Mouse (Mus musculus) heart, embryonic 12.5 days (tissue): ENCODE measurements around the gene Tmem45a. TPM values are rescaled to one million over a fixed set of nuclear protein-coding genes. Genes with fewer than 3 reads are reported as not detected.
A peak's percentile ranks its signal among the peaks of the same experiment; 100 is the strongest.
"Not testable (repeated sequence)": the region's sequence is repeated elsewhere in the genome, so short reads cannot be mapped to it uniquely, and the experiment has no call there.

Source experiments
- ATAC-seq: fragments of 200-750 bp; cut with Nextera tagmentation; 2 replicates; pipeline ENCODE4 v1.8.0; 2017; ENCODE audit warnings: moderate TSS enrichment, moderate library complexity; ENCODE audit not compliant: insufficient number of reproducible peaks, low FRiP score
- H3K27ac ChIP-seq: fragments of 300-500 bp; sonication (generic); 2 replicates; pipeline ENCODE4 v1.5.1; 2016; ENCODE audit warnings: mild to moderate bottlenecking, moderate library complexity; ENCODE audit not compliant: poor library complexity, severe bottlenecking
- H3K27me3 ChIP-seq: fragments of 300-500 bp; sonication (generic); replicated peaks from 2 replicates; pipeline ENCODE4 v1.6.1; 2016; ENCODE audit warnings: mild to moderate bottlenecking, moderate library complexity
- H3K36me3 ChIP-seq: fragments of 300-500 bp; sonication (generic); 2 replicates; pipeline ENCODE4 v1.6.1; 2016; ENCODE audit warnings: mild to moderate bottlenecking, moderate library complexity
- H3K4me1 ChIP-seq: fragments of 300-500 bp; sonication (generic); replicated peaks from 2 replicates; pipeline ENCODE4 v1.6.1; 2016; ENCODE audit warnings: mild to moderate bottlenecking
- H3K4me2 ChIP-seq: fragments of 300-500 bp; sonication (generic); 2 replicates; pipeline ENCODE4 v1.6.1; 2016; ENCODE audit warnings: mild to moderate bottlenecking, moderate library complexity
- H3K4me3 ChIP-seq: fragments of 300-500 bp; sonication (generic); 2 replicates; pipeline ENCODE4 v1.5.1; 2016; ENCODE audit warnings: mild to moderate bottlenecking
- H3K9ac ChIP-seq: fragments of 300-500 bp; sonication (generic); 2 replicates; pipeline ENCODE4 v1.6.1; 2016; ENCODE audit warnings: mild to moderate bottlenecking, moderate library complexity
- H3K9me3 ChIP-seq: fragments of 300-500 bp; sonication (generic); replicated peaks from 2 replicates; pipeline ENCODE4 v1.6.1; 2016; ENCODE audit warnings: mild to moderate bottlenecking, moderate library complexity
- WGBS: fragments of 180-500 bp; shearing (Covaris S2); methylation state at CpG from one replicate; pipeline ENCODE4 v1.1.7; 2016; 5-methylcytosine and 5-hydroxymethylcytosine counted together
- polyA plus RNA-seq: library from polyadenylated mRNA; unstranded; fragments of >200 nt; fragmentation: Nextera tagmentation; extraction: Ambion mirVana; gene quantifications from 2 replicates; pipeline ENCODE4 v1.2.1, GENCODE M21; 2016

Tmem45a gene
- 9.8 and 12.4 TPM in 2 replicates for polyA plus RNA-seq

DNA sequence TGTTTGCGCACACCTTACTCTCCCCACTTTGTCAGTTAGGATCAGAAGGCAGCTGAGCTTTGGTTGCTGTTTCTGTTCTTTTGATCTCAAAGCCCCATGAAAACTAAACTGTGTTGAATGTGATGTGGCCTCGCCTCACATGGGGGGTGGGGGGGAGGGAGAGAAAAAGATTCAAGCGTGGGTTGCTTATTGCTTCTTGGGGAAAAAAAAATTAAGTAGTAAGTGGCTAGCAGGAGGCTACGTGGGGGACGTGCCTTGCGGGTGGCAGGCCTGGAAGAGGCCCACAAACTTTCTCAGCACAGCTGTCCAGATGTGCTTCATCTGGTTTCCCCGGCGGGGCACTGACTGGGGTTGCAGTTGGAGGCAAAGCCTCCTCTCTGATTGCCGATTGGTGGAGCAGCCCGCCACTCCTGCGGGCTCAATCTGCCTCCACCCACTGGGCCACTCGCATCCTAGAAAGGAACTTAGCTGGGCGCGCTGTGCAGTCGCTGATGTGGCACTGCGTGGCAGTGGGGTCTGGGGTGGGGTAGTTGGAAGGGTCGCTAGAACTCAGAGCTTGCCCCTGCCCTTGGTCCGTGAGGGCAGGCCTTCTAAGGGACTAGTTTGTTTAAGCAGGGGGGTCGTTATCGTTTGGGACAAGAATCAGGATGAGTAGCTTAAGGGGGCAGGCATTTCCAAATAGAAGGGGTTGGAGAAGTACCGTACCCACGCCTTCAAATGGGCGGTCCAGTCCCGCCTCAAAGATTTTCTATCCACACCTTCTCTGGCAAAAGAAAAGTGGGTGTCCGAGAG lies at the start of gene Tmem45a:
Gene Tmem45a, minus strand, starts transcription at position 343 of the 792 bp plus-strand sequence.
- H3K9ac ChIP-seq, result peak within 1 kb of the TSS; percentile 65
- 0 out of 2 replicates have a peak, but pooled peaks cover 4% of the 10 kb centered on the region for H3K4me1 ChIP-seq
- 5% methylated on average over 25 of the region's 25 CpGs for WGBS
- peak within 1 kb of the TSS; percentile 73 for H3K4me3 ChIP-seq
- no peaks in the 10 kb centered on the region for H3K9me3 ChIP-seq
- no peaks in the 10 kb centered on the region for H3K27me3 ChIP-seq
- no peak within 1 kb of the TSS for H3K27ac ChIP-seq
- ATAC-seq, result peak; percentile 95
- no peaks in the 10 kb centered on the region for H3K36me3 ChIP-seq
- peak within 1 kb of the TSS; percentile 90 for H3K4me2 ChIP-seq

DNA sequence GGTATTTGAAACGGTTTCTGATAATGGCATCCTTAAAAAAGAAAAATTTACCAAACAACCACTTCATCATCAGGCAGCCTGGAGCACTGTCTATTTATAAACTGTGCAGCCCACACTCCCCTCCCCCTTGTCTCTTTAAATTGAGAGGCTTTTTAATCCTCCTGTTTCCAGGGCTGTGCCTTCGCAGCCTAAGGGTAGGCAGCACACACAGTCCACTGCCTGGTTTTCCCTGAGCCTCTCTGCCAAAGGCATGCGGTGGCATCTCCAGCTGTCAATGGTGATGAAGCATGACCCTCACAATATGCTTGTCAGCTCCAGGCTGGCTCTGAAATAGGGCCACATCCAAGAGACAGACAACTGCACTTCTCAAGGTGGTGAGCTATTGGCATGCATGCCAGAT lies 42.1 kb upstream of the Tmem45a start, which contains the start of gene Lnp1:
Gene Lnp1, minus strand, starts transcription at position 39 of the 400 bp plus-strand sequence.
- Histone ChIP-seq H3K36me3 (no peaks in the 10 kb centered on the region), H3K9ac (no peak within 1 kb of the TSS), H3K27ac (no peak within 1 kb of the TSS), H3K27me3 (no peaks in the 10 kb centered on the region), H3K4me1 (peaks cover 6% of the 10 kb centered on the region; the same call in 1 of the 2 replicates), H3K4me3 (no peak within 1 kb of the TSS), H3K9me3 (peaks cover 5% of the 10 kb centered on the region; the same call in 1 of the 2 replicates), H3K4me2 (no peak within 1 kb of the TSS)
- 32% methylated on average over 3 of the region's 3 CpGs for WGBS
- peak; percentile 66 for ATAC-seq

DNA sequence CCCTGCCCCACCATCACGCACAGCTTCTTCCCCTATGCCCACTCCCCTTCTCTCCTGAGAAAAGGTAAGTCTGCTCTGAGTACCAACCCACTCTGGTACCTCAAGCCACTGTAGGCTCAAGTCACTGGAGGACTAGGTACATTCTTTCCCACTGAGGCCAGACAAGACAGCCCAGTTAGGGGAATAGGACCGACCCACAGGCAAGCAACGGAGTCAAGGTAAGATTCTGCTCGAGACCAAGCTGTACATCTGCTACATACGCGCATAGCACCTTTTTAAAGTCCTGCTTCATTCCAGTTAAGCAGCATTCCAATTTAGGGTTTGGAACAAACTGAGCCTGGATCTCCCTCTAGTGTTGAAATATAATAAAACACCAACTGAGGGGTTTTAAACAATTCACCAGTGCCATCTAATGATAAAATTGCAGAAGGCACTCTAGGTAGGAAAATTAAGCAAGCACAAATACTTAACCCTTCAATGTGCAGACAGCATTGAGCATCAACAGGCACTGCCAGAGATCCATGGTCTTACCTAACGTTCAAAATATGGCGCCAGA lies 34.2 kb upstream of the Tmem45a start:
- Histone ChIP-seq H3K9ac (no peak overlapping the region), H3K27ac (no peak overlapping the region), H3K27me3 (no peaks in the 10 kb centered on the region), H3K4me1 (no peaks in the 10 kb centered on the region), H3K4me3 (no peak overlapping the region), H3K9me3 (no peaks in the 10 kb centered on the region), H3K36me3 (no peaks in the 10 kb centered on the region), H3K4me2 (no peak overlapping the region)
- WGBS, result 20% methylated on average over 8 of the region's 8 CpGs
- ATAC-seq, result no peak; the same call in 1 of the 2 replicates

DNA sequence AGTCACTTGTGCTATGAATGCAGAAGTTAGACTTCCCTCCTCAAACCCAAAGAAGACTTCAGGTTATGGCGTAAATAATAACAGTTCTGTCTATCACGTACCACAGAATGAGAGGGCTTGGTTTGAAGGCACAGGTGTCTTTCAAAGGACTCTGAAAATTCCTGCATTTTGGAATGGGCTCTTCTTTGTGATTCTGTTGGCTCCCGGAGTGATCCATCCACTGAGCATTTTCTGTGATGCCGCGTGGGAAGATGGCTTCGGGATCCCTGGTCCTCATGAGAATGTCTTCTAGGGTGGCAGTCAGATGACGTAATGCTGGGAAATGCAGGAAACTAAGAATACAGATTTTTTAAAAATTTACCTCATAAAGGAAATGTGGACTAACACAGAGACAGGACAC lies 31.3 kb upstream of the Tmem45a start:
- H3K4me1 ChIP-seq, result no peaks in the 10 kb centered on the region
- H3K27ac ChIP-seq, result no peak overlapping the region
- no peak overlapping the region for H3K4me2 ChIP-seq
- no peak for ATAC-seq
- H3K36me3 ChIP-seq, result no peaks in the 10 kb centered on the region
- WGBS, result 80% methylated on average over 7 of the region's 7 CpGs
- H3K9ac ChIP-seq, result no peak overlapping the region
- no peaks in the 10 kb centered on the region for H3K9me3 ChIP-seq
- no peaks in the 10 kb centered on the region for H3K27me3 ChIP-seq
- H3K4me3 ChIP-seq, result no peak overlapping the region

DNA sequence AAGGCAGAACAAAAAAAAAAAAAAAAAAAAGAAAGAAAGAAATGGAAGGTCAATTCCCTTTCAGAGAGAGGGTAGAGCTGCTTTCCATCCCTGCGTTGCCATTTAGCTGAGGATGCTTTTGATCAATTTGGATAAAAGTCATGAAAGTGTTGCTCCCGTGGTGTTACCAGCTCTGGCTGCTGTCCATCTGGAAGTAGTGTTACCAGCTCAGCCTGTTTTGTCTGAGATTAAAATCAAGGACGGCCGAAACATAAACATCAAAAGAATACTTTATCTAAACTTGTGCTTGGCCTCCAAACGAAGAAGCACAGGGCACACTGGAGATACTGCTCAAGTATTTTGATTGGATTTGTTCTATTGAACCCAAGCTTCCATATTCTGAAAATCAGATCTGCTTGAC lies 23.0 kb upstream of the Tmem45a start:
- Histone ChIP-seq H3K9me3 (no peaks in the 10 kb centered on the region), H3K36me3 (no peaks in the 10 kb centered on the region), H3K9ac (no peak overlapping the region), H3K27me3 (no peaks in the 10 kb centered on the region), H3K4me1 (no peaks in the 10 kb centered on the region), H3K4me2 (no peak overlapping the region), H3K4me3 (no peak overlapping the region), H3K27ac (no peak overlapping the region)
- ATAC-seq, result no peak
- 48% methylated on average over 5 of the region's 5 CpGs for WGBS

DNA sequence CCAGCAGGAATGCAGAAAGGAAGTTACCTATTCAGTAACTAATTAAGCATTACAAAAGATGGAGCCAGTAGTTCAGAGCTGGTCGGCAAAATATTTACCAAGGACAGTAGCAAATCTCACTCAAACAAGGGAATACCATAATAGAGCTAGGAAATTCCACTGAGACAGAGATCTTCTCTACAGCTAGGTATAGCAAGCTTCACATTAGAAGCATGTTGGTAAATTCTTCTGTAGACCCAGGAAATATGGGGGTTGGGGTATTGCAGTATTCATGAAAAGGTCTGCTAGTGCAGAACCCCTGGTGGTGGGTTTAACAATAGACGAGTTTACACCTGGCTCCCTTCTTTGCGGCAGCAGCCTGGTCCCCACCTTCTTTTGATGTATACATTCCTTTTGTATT lies 16.2 kb upstream of the Tmem45a start:
- H3K9ac ChIP-seq, H3K4me2 ChIP-seq, ATAC-seq, H3K4me3 ChIP-seq, H3K9me3 ChIP-seq, H3K36me3 ChIP-seq, H3K27ac ChIP-seq, H3K27me3 ChIP-seq, H3K4me1 ChIP-seq: not testable (repeated sequence)
- 65% methylated on average over 3 of the region's 3 CpGs for WGBS

DNA sequence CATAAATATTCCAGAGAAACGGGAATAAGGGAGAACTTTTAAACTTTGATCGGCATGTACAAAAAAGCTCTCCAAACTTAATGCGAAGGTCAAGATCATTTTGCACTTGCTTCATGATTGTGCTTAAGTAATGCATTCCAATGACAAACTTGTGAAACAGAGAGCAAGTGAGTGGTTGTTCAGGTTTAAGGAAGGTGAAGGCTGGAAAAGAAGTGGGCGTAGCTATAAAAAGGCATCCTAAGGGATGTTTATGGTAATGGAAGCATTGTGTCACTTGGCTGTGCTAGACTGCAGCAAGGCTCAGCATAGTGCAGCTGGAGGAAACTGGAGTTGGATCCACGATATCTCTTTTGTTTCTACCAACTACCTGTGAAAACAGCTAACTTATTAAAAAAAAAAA lies 5.6 kb upstream of the Tmem45a start:
- H3K9me3 ChIP-seq, result no peaks in the 10 kb centered on the region
- no peak for ATAC-seq
- 83% methylated on average over 5 of the region's 5 CpGs for WGBS

DNA sequence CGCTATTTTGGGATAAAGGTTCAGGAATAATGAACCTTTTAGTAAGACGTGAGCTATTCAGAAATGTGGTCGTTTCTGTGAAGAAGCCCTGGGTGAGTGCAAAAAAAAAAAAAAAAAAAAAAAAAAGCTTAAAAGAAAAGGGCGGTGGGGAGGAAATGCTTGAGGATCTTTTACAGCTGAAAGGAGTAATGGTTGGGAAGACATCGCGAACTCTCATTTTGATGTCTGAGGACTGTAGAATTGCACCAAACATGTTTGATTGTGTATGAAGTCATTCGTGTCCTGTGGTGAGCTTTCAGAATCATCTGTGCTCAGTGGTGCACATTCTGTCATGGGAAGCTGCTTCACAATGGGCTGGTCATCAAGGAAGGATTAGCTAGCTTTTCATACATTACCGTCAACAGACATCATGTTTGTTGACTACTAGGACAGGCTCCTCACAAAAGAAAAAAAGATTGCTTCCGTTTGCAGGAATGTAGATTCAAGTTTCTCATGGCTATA lies 700 bp upstream of the Tmem45a start:
- H3K27ac ChIP-seq, result no peak overlapping the region
- no peak overlapping the region; the same call in 1 of the 2 replicates for H3K9ac ChIP-seq
- 31% methylated on average over 9 of the region's 9 CpGs for WGBS
- no peaks in the 10 kb centered on the region for H3K9me3 ChIP-seq
- no peaks in the 10 kb centered on the region for H3K36me3 ChIP-seq
- no peaks in the 10 kb centered on the region for H3K27me3 ChIP-seq
- H3K4me3 ChIP-seq, result peak overlapping the region; percentile 73
- no peak for ATAC-seq
- H3K4me1 ChIP-seq, result 0 out of 2 replicates have a peak, but pooled peaks cover 4% of the 10 kb centered on the region
- H3K4me2 ChIP-seq, result peak overlapping the region; percentile 90

More for the DNA sequence above, 5.6 kb upstream of the Tmem45a start:
- H3K4me3 ChIP-seq, result no peak overlapping the region
- H3K4me2 ChIP-seq, result no peak overlapping the region
- no peak overlapping the region for H3K9ac ChIP-seq
- no peaks in the 10 kb centered on the region for H3K4me1 ChIP-seq
- H3K36me3 ChIP-seq, result no peaks in the 10 kb centered on the region
- no peak overlapping the region for H3K27ac ChIP-seq
- H3K27me3 ChIP-seq, result no peaks in the 10 kb centered on the region

DNA sequence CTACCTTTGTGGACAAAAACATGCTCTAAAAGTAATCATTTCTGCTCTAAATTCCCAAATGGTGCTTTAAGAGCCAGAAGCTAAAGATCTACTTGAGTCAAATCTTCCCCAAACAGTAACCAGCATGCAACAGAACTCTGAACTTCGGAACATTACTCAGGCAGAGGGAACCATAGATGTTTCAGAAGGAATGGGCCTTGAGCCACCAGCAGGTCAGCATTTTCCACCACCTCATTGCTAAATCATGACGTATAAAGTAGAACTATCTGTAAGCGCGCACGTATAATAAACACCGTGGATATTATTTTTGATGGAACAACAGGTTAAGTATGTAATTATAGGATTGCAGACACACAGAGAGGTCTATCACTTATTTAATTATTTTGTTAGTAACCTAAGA lies 1.2 kb downstream of the Tmem45a start:
- Histone ChIP-seq H3K4me2 (no peak overlapping the region), H3K9me3 (no peaks in the 10 kb centered on the region), H3K4me1 (0 out of 2 replicates have a peak, but pooled peaks cover 4% of the 10 kb centered on the region), H3K27ac (no peak overlapping the region), H3K9ac (no peak overlapping the region), H3K4me3 (no peak overlapping the region), H3K27me3 (no peaks in the 10 kb centered on the region), H3K36me3 (no peaks in the 10 kb centered on the region)
- WGBS, result 85% methylated on average over 6 of the region's 6 CpGs
- no peak for ATAC-seq

DNA sequence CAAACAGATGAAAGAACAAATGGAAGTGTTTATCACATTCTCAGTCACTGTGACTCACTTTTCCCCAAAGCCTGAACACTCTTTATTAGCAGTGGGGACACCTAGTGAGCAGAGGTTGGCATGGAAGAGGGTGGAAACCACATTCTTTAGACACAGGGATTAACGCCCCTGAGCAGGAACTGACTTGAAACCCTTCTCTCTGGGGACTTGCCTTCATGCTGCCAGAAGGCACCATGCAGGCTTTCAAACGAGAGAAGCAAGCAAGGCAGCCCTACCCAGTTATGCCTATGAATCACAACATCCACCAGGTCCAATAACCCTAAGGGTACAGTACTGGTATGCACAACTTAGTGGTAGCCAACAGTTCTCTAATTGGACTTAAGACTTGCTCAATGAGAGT lies 12.6 kb downstream of the Tmem45a start:
- no peak for ATAC-seq
- H3K27me3 ChIP-seq, result no peaks in the 10 kb centered on the region
- H3K36me3 ChIP-seq, result no peaks in the 10 kb centered on the region
- no peaks in the 10 kb centered on the region for H3K9me3 ChIP-seq
- 31% methylated on average over 2 of the region's 2 CpGs for WGBS
- no peak overlapping the region for H3K4me2 ChIP-seq
- no peaks in the 10 kb centered on the region for H3K4me1 ChIP-seq
- H3K27ac ChIP-seq, result no peak overlapping the region
- H3K9ac ChIP-seq, result no peak overlapping the region
- H3K4me3 ChIP-seq, result no peak overlapping the region

DNA sequence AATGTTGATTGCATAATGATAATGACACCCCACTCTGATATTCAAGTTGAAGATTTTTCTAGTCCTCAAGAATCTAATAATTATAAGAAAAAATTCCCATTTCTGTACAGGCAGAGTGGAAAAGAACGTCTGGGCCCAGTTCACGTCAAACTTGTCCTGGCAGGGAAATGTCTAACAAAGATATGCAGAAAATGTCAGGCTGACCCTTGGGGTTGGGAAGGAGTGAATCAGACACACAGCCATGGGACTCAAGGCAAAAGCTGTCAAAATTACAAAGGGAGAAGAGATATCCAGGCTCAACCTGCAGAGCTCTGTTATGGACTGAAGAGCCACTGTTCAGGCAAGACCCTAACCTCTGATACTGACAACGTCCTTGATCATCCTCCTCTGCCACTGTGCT lies 15.5 kb downstream of the Tmem45a start:
- 53% methylated on average over 3 of the region's 3 CpGs for WGBS
- no peaks in the 10 kb centered on the region for H3K27me3 ChIP-seq
- no peak overlapping the region for H3K4me3 ChIP-seq
- H3K27ac ChIP-seq, result no peak overlapping the region
- no peaks in the 10 kb centered on the region for H3K4me1 ChIP-seq
- ATAC-seq, result no peak
- no peaks in the 10 kb centered on the region for H3K9me3 ChIP-seq
- H3K9ac ChIP-seq, result no peak overlapping the region
- H3K36me3 ChIP-seq, result no peaks in the 10 kb centered on the region
- no peak overlapping the region for H3K4me2 ChIP-seq
